Mouse (Mus musculus) lung, embryonic 15.5 days (tissue): ENCODE results near the gene Bmi1. TPM values are rescaled to one million over a fixed set of nuclear protein-coding genes. Genes with fewer than 3 reads are reported as not detected.
A peak's percentile ranks its signal among the peaks of the same experiment; 100 is the strongest.

Source experiments
- ATAC-seq: fragments of 200-750 bp; cut with Nextera tagmentation; 2 replicates; pipeline ENCODE4 v1.8.0; 2017; ENCODE audit warnings: moderate number of reproducible peaks, borderline replicate concordance; ENCODE audit not compliant: low FRiP score, low TSS enrichment; ENCODE audit errors: extremely low read depth
- H3K27ac ChIP-seq: fragments of 300-500 bp; sonication (generic); 2 replicates; pipeline ENCODE4 v1.5.1; 2015; ENCODE audit warnings: moderate library complexity, mild to moderate bottlenecking, inconsistent platforms
- H3K27me3 ChIP-seq: fragments of 300-500 bp; sonication (generic); 2 replicates; pipeline ENCODE4 v1.6.1; 2015; ENCODE audit warnings: inconsistent platforms
- H3K36me3 ChIP-seq: fragments of 300-500 bp; sonication (generic); 2 replicates; pipeline ENCODE4 v1.6.1; 2015; ENCODE audit warnings: inconsistent platforms
- H3K4me1 ChIP-seq: fragments of 300-500 bp; sonication (generic); 2 replicates; pipeline ENCODE4 v1.6.1; 2015; ENCODE audit warnings: inconsistent platforms
- H3K4me2 ChIP-seq: fragments of 300-500 bp; sonication (generic); 2 replicates; pipeline ENCODE4 v1.6.1; 2015; ENCODE audit warnings: inconsistent platforms, mild to moderate bottlenecking, moderate library complexity
- H3K4me3 ChIP-seq: fragments of 300-500 bp; sonication (generic); 2 replicates; pipeline ENCODE4 v1.5.1; 2015; ENCODE audit warnings: mild to moderate bottlenecking, inconsistent platforms
- H3K9ac ChIP-seq: fragments of 300-500 bp; sonication (generic); 2 replicates; pipeline ENCODE4 v1.6.1; 2015; ENCODE audit warnings: inconsistent platforms
- H3K9me3 ChIP-seq: fragments of 300-500 bp; sonication (generic); 2 replicates; pipeline ENCODE4 v1.6.1; 2016; ENCODE audit warnings: inconsistent platforms
- WGBS: fragments of 180-500 bp; shearing (Covaris S2); methylation state at CpG from one replicate; pipeline ENCODE4 v1.1.7; 2015; 5-methylcytosine and 5-hydroxymethylcytosine counted together
- polyA plus RNA-seq: library from polyadenylated mRNA; unstranded; fragments of >200 nt; fragmentation: Nextera tagmentation; extraction: Ambion mirVana; gene quantifications from 2 replicates; pipeline ENCODE4 v1.2.1, GENCODE M21; 2015

Gene Bmi1
- polyA plus RNA-seq, 1 experiment from 2014 or later, result 24.3 TPM

DNA sequence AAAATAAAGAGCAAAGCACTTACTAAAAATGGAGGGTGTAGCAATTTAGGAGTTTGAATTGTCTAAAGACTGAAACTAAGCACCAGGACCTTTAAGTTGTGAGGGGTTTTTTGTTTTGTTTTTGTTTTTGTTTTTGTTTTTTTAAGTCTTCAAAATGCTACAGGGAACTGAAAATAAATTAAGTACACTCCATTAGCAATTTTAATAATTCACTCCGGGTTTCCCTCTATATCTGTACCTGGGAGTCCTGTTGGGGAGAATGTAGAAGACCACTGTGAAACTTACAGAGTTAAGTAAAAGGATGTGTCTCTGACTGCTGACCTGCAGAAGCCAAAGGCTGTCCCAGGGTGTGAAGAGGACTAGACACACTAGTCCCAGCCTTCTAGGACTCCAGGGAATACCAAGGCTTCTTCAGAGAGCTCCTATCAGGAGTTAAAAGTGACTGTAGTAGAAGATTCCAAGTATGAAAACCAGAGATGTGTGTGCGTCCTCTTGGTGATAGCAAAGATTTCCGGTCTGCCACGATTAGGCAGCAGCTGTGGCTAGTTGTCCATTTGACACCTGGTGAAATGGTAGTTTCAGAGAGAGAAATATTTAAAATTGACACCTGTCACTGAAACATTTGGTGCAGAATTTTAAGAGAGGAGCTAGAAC lies 20.9 kb downstream of the Bmi1 start:
- Histone ChIP-seq H3K4me3 (no peak overlapping the region), H3K4me2 (no peak overlapping the region), H3K27ac (no peak overlapping the region), H3K36me3 (no peaks in the 10 kb centered on the region), H3K9me3 (no peaks in the 10 kb centered on the region), H3K9ac (no peak overlapping the region), H3K27me3 (peaks cover 72% of the 10 kb centered on the region), H3K4me1 (peaks cover 18% of the 10 kb centered on the region)
- WGBS, result 4% methylated on average over 4 of the region's 4 CpGs
- no peak for ATAC-seq

DNA sequence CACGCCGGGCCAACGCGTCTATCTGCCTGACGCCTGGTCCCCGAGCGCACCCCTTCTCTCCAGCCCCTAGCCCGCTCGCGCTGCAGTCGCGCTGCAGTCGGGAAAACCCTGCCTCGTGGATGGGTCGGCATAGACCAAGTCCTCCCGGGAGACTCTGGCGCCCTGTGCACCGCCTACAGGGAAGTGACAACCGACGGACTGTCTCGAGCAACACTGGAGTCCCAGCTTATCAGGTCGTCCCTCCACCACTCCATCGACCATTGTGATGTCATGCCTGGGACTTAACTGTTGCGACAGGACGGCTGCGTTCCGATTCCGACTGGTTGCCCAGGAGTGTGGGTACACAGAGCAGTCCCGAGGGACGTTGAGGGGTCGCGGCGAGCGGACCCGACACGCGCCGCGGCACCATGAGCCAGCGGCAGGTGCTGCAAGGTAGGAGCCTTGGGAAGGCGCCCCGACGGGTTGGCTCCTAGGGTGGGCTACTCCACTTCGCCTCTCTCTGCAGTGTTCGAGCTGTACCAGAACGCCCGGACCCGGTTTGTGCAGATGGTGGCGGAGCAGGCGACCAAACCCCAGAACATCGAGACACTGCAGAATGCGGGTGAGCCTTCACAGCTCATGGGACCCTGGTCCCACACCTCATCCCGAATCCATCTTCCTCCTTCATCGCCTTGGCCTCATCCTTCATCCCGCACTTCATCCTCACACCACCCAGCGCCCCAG lies 22.0 kb downstream of the Bmi1 start:
- Histone ChIP-seq H3K36me3 (no peaks in the 10 kb centered on the region), H3K9me3 (no peaks in the 10 kb centered on the region), H3K4me3 (peak overlapping the region; percentile 17), H3K4me1 (peaks cover 15% of the 10 kb centered on the region), H3K27ac (no peak overlapping the region), H3K9ac (no peak overlapping the region), H3K4me2 (peak overlapping the region; percentile 35), H3K27me3 (peaks cover 72% of the 10 kb centered on the region)
- WGBS, result under 1% methylated on average over 56 of the region's 56 CpGs
- ATAC-seq, result no peak

- ATAC-seq, result no peak
- Histone ChIP-seq H3K4me3 (no peak overlapping the region), H3K27me3 (peaks cover 75% of the 10 kb centered on the region), H3K9me3 (no peaks in the 10 kb centered on the region), H3K4me2 (no peak overlapping the region), H3K9ac (no peak overlapping the region), H3K4me1 (peaks cover 15% of the 10 kb centered on the region), H3K36me3 (no peaks in the 10 kb centered on the region), H3K27ac (no peak overlapping the region)
- WGBS, result 1% methylated on average over 11 of the region's 11 CpGs
These were observed 22.7 kb downstream of the Bmi1 start for GRCm38 (mm10) chr2:18699401-18699990.

DNA sequence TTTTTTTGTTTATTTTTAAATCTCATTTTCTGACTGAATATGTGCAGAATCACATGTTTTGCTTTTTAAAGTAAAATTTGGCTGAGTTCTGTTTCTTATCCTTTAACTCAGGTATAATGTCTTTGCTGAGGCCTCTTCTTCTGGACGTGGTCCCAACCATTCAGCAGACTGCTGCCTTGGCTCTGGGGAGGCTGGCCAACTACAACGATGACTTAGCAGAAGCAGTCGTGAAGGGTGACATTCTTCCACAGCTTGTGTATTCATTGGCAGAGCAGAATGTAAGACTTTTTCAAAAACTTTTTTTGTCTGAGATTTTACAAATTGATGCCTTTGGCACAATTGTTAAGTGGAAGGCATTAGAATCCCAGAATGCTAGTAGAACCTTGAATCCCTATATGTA lies 33.5 kb downstream of the Bmi1 start:
- H3K4me2 ChIP-seq, result no peak overlapping the region
- no peak overlapping the region for H3K4me3 ChIP-seq
- no peaks in the 10 kb centered on the region for H3K9me3 ChIP-seq
- ATAC-seq, result no peak
- 44% methylated on average over 3 of the region's 3 CpGs for WGBS
- H3K4me1 ChIP-seq, result no peaks in the 10 kb centered on the region
- H3K27ac ChIP-seq, result no peak overlapping the region
- no peaks in the 10 kb centered on the region for H3K36me3 ChIP-seq
- H3K27me3 ChIP-seq, result peaks cover 3% of the 10 kb centered on the region; the same call in 1 of the 2 replicates
- no peak overlapping the region for H3K9ac ChIP-seq

GRCm38 (mm10) chr2:18713071-18713470 lies 36.3 kb downstream of the Bmi1 start:
- Histone ChIP-seq H3K27ac (no peak overlapping the region), H3K4me3 (no peak overlapping the region), H3K4me2 (no peak overlapping the region), H3K4me1 (no peaks in the 10 kb centered on the region), H3K27me3 (no peaks in the 10 kb centered on the region), H3K9me3 (no peaks in the 10 kb centered on the region), H3K36me3 (no peaks in the 10 kb centered on the region), H3K9ac (no peak overlapping the region)
- ATAC-seq, result no peak
- WGBS, result 65% methylated on average over 2 of the region's 2 CpGs

DNA sequence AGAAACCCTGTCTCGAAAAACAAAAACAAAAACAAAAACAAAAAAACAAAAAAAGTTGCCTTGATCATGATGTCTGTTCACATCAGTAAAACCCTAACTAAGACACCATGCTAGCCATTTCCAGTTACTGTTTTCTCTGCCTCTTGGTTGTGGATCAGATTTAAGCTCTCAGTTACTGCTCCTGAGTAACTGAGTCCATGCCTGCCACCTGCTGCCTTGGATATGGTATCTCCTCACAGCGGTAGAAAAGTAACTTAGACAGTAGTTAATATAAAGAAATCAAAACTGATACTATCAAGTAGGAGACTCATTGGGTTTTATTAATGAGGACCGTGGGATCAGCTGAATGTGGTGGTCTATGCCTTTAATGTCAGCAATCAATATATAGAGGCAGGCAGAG lies 37.5 kb downstream of the Bmi1 start:
- no peaks in the 10 kb centered on the region for H3K36me3 ChIP-seq

DNA sequence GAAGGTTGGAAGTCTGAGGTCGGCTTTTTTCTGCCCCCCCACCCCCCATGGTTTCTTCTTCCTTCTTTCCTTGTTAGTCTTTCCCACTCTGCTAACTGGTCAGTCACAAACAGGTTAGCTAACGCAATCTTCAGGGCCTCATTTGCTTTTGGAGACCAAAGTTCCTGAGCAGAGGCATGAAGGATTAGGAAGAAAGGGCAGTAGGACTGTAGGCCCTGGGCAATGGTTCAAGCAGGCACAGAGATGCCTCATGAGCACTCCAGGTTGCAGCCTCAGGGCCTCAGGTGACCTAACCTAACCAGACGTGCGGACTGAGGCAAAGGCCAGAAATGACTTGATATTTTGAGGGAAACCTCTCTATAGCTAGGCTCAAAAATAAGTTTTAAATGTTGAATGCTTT lies 41.7 kb downstream of the Bmi1 start:
- no peak overlapping the region for H3K9ac ChIP-seq
- H3K9me3 ChIP-seq, result no peaks in the 10 kb centered on the region
- H3K4me1 ChIP-seq, result no peaks in the 10 kb centered on the region
- H3K27me3 ChIP-seq, result no peaks in the 10 kb centered on the region
- H3K36me3 ChIP-seq, result no peaks in the 10 kb centered on the region
- no peak for ATAC-seq
- 73% methylated on average over 4 of the region's 4 CpGs for WGBS
- H3K27ac ChIP-seq, result no peak overlapping the region
- no peak overlapping the region for H3K4me3 ChIP-seq
- no peak overlapping the region for H3K4me2 ChIP-seq

More for the DNA sequence above, 37.5 kb downstream of the Bmi1 start:
- Histone ChIP-seq H3K27me3 (no peaks in the 10 kb centered on the region), H3K9ac (no peak overlapping the region), H3K4me1 (no peaks in the 10 kb centered on the region), H3K4me2 (no peak overlapping the region), H3K4me3 (no peak overlapping the region), H3K27ac (no peak overlapping the region), H3K9me3 (no peaks in the 10 kb centered on the region)
- 72% methylated on average over 3 of the region's 3 CpGs for WGBS
- ATAC-seq, result no peak

DNA sequence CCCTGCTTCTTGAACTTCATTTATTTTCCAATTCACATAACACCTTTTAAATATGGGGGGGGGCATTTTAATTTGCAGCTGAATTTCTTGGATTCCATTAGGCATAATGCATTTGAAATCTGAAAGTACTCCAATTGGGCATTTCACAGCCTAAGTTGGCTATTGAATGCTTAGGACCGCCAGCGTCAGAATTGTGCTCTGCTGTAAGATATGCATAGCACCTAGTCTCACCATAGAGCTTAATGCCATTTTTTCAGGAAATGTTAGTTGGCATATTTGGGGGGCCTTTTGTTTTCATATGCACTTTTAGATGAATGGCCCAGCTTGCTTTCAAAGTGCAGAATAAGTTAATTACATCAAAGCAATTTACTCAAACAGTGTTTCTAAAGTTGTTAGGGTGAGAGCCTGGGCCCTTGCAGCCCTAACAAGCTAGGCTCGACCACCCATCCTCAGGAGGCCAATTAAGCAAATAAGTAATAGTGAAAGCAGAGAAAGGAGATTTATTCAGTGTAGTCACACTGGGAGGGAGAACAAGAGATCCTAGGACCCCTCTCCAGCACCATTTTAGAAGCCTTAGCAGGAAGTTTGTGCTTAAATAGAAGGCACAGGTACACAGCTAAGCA lies 45.5 kb downstream of the Bmi1 start:
- H3K4me2 ChIP-seq, result no peak overlapping the region
- ATAC-seq, result no peak

DNA sequence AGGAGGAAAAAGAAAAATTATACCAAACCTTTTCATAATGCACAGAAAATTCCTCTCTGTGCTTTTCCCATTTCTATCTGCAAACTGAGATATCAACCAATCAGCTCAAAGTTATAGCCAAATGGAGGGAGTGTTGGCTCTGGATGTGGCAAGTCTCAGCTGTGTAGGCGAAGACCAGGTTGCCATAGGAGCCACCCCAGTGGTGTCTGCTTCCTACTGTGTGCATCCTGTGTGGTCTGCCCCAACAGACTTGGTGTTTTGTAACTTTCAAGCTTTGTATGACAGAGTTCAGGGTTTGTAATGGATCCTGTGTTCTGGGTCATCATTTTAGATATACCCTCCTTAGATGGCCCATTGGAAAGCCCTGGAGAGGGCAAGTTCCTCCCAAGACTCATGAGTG lies 47.6 kb downstream of the Bmi1 start:
- Histone ChIP-seq H3K4me2 (no peak overlapping the region), H3K4me3 (no peak overlapping the region), H3K36me3 (no peaks in the 10 kb centered on the region), H3K9me3 (no peaks in the 10 kb centered on the region), H3K9ac (no peak overlapping the region), H3K27me3 (no peaks in the 10 kb centered on the region), H3K4me1 (no peaks in the 10 kb centered on the region), H3K27ac (no peak overlapping the region)
- ATAC-seq, result no peak
- WGBS, result 83% methylated on average over 1 of the region's 1 CpGs

More for the DNA sequence above, 45.5 kb downstream of the Bmi1 start:
- no peak overlapping the region for H3K9ac ChIP-seq
- no peaks in the 10 kb centered on the region for H3K36me3 ChIP-seq
- H3K4me3 ChIP-seq, result no peak overlapping the region
- H3K27ac ChIP-seq, result no peak overlapping the region
- H3K9me3 ChIP-seq, result no peaks in the 10 kb centered on the region
- 56% methylated on average over 3 of the region's 3 CpGs for WGBS
- no peaks in the 10 kb centered on the region for H3K4me1 ChIP-seq
- H3K27me3 ChIP-seq, result no peaks in the 10 kb centered on the region

DNA sequence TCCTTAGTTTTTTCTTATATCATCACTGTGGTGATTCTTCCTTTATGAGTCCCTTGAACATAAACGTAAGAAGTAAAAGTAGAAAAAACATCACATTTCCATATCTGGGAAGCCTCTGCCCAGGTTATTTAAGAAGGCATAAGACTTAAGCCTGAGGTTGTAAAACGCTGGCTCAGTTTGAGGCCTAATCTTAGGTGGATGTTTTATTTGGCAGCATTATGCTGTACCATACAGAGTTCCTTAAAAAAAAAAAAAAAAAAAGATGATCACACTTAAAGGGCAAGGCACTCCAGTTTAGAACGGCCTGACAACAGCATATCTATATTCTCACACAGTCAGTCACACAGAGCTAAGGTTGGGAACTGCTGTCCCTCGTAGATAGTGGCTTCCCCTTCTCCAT lies 49.1 kb downstream of the Bmi1 start:
- Histone ChIP-seq H3K4me1 (no peaks in the 10 kb centered on the region), H3K27me3 (no peaks in the 10 kb centered on the region), H3K36me3 (no peaks in the 10 kb centered on the region), H3K27ac (no peak overlapping the region), H3K9ac (no peak overlapping the region), H3K4me3 (no peak overlapping the region), H3K4me2 (no peak overlapping the region), H3K9me3 (no peaks in the 10 kb centered on the region)
- no peak for ATAC-seq
- WGBS, result 60% methylated on average over 4 of the region's 4 CpGs

- H3K36me3 ChIP-seq, result no peaks in the 10 kb centered on the region
- no peaks in the 10 kb centered on the region for H3K9me3 ChIP-seq
- no peak overlapping the region for H3K4me3 ChIP-seq
- no peaks in the 10 kb centered on the region for H3K4me1 ChIP-seq
- H3K27me3 ChIP-seq, result no peaks in the 10 kb centered on the region
- no peak overlapping the region for H3K9ac ChIP-seq
- no peak overlapping the region for H3K4me2 ChIP-seq
- no peak overlapping the region for H3K27ac ChIP-seq
- WGBS, result 40% methylated on average over 9 of the region's 9 CpGs
- no peak for ATAC-seq
These were observed 54.9 kb downstream of the Bmi1 start for GRCm38 (mm10) chr2:18731718-18732117.
